Mouse (Mus musculus) myocyte (in vitro differentiated cells): Measurements from ENCODE around the gene Pigz. TPM values are rescaled to one million over a fixed set of nuclear protein-coding genes. Genes with fewer than 3 reads are reported as not detected.

Source experiments
- H3K27me3 ChIP-seq: one replicate; pipeline ENCODE4 v1.6.1; 2011; ENCODE audit not compliant: control insufficient read depth, insufficient read depth, insufficient read length
- H3K36me3 ChIP-seq: one replicate; pipeline ENCODE4 v1.6.1; 2011; ENCODE audit not compliant: control insufficient read depth, insufficient read depth
- H3K4me2 ChIP-seq: one replicate; pipeline ENCODE4 v1.6.1; 2011; ENCODE audit warnings: low read depth, control low read depth
- H3K4me3 ChIP-seq: one replicate; pipeline ENCODE4 v1.5.1; 2011; ENCODE audit warnings: mild to moderate bottlenecking, control low read depth, moderate library complexity
- H3K79me2 ChIP-seq: one replicate; pipeline ENCODE4 v1.6.1; 2011; ENCODE audit not compliant: control insufficient read depth, insufficient read depth
- H3ac ChIP-seq: one replicate; pipeline ENCODE4 v1.6.1; 2011; ENCODE audit not compliant: control insufficient read depth, insufficient read length
- CEBPB ChIP-seq: IDR thresholded peaks from 2 replicates; pipeline ENCODE4 v1.6.1; 2011; ENCODE audit warnings: mild to moderate bottlenecking, moderate library complexity; ENCODE audit not compliant: poor library complexity, insufficient read depth, severe bottlenecking
- E2F4 ChIP-seq: IDR thresholded peaks from one replicate; pipeline ENCODE4 v1.6.1; 2011; ENCODE audit warnings: mild to moderate bottlenecking, control low read depth, moderate library complexity; ENCODE audit not compliant: insufficient read depth
- MAX ChIP-seq: IDR thresholded peaks from one replicate; pipeline ENCODE4 v1.6.1; 2011; ENCODE audit warnings: low read depth, mild to moderate bottlenecking, control low read depth
- MYOD1 ChIP-seq, 3 experiments: IDR thresholded peaks; one replicate each; pipeline ENCODE4 v1.6.1; 2011; ENCODE audit warnings: control low read depth in 2 of 3, low read depth in 2 of 3, mild to moderate bottlenecking in 2 of 3, moderate library complexity in 1 of 3; ENCODE audit not compliant: insufficient read length in 2 of 3, control insufficient read depth in 1 of 3
- MYOG ChIP-seq, 3 experiments: IDR thresholded peaks; one replicate each; pipeline ENCODE4 v1.6.1; 2011; ENCODE audit warnings: control low read depth in 2 of 3, low read depth in 2 of 3, mild to moderate bottlenecking in 2 of 3; ENCODE audit not compliant: insufficient read length in 2 of 3, control insufficient read depth in 1 of 3, insufficient read depth in 1 of 3
- POLR2A ChIP-seq: IDR thresholded peaks from one replicate; pipeline ENCODE4 v1.6.1; 2011; ENCODE audit warnings: low read depth, mild to moderate bottlenecking, control low read depth, moderate library complexity; ENCODE audit not compliant: insufficient read length
- POLR2AphosphoS2 ChIP-seq: IDR thresholded peaks from one replicate; pipeline ENCODE4 v1.6.1; 2011; ENCODE audit warnings: low read depth, control low read depth; ENCODE audit not compliant: insufficient read length
- REST ChIP-seq: IDR thresholded peaks from one replicate; pipeline ENCODE4 v1.6.1; 2011; ENCODE audit warnings: mild to moderate bottlenecking, control low read depth, moderate library complexity; ENCODE audit not compliant: insufficient read depth, insufficient read length
- SRF ChIP-seq: IDR thresholded peaks from one replicate; pipeline ENCODE4 v1.6.1; 2011; ENCODE audit warnings: low read depth; ENCODE audit not compliant: control insufficient read depth, insufficient read length
- TCF12 ChIP-seq: IDR thresholded peaks from one replicate; pipeline ENCODE4 v1.6.1; 2011; ENCODE audit warnings: mild to moderate bottlenecking, control low read depth; ENCODE audit not compliant: poor library complexity, insufficient read depth, severe bottlenecking
- TCF3 ChIP-seq: IDR thresholded peaks from one replicate; pipeline ENCODE4 v1.6.1; 2011; ENCODE audit warnings: low read depth, control low read depth; ENCODE audit not compliant: insufficient read length
- USF1 ChIP-seq: IDR thresholded peaks from one replicate; pipeline ENCODE4 v1.6.1; 2011; ENCODE audit warnings: low read depth, mild to moderate bottlenecking, control low read depth, moderate library complexity
- polyA plus RNA-seq: library from polyadenylated mRNA; unstranded; fragments of >200 nt; fragmentation: generic; extraction: Trizol; gene quantifications from one replicate; pipeline ENCODE4 v1.2.1, GENCODE M21; 2012; ENCODE audit warnings: missing spikeins

Pigz gene
- polyA plus RNA-seq, 1 experiment, result 0.07 TPM

GRCm38 (mm10) chr16:31979501-31979900 is 45.9 kb downstream of the Pigz start:
- Histone ChIP-seq H3ac (no peak overlapping the region), H3K4me3 (no peak overlapping the region), H3K27me3 (no peaks in the 10 kb centered on the region), H3K4me2 (no peak overlapping the region), H3K79me2 (no peaks in the 10 kb centered on the region), H3K36me3 (peaks cover 11% of the 10 kb centered on the region)
- no peak for TF ChIP-seq MAX
- TF ChIP-seq TCF3, result no peak
- no peak for TF ChIP-seq MYOG (IDR thresholded peaks at IDR 0.05; ENCODE audit: control insufficient read depth in 1 of 3, insufficient read depth in 1 of 3, insufficient read length in 2 of 3, low read depth in 2 of 3)
- no peak for TF ChIP-seq SRF
- no peak for TF ChIP-seq MYOD1 (IDR thresholded peaks at IDR 0.05; ENCODE audit: control insufficient read depth in 1 of 3, insufficient read length in 2 of 3, low read depth in 2 of 3)
- no peak for TF ChIP-seq TCF12
- TF ChIP-seq CEBPB, result no peak

GRCm38 (mm10) chr16:31980946-31981345 is 47.3 kb downstream of the Pigz start:
- Histone ChIP-seq H3K4me3 (no peak overlapping the region), H3K27me3 (no peaks in the 10 kb centered on the region), H3ac (no peak overlapping the region), H3K36me3 (peaks cover 4% of the 10 kb centered on the region), H3K4me2 (no peak overlapping the region), H3K79me2 (no peaks in the 10 kb centered on the region)
- TF ChIP-seq E2F4 (no peak), REST (no peak), MYOD1 (IDR thresholded peaks at IDR 0.05; ENCODE audit: control insufficient read depth in 1 of 3, insufficient read length in 2 of 3, low read depth in 2 of 3) (no peak), TCF3 (no peak), MYOG (IDR thresholded peaks at IDR 0.05; ENCODE audit: control insufficient read depth in 1 of 3, insufficient read depth in 1 of 3, insufficient read length in 2 of 3, low read depth in 2 of 3) (no peak), USF1 (no peak)

GRCm38 (mm10) chr16:31992039-31992438 is 58.4 kb downstream of the Pigz start:
- H3K79me2 ChIP-seq, result peaks cover 36% of the 10 kb centered on the region
- no peak overlapping the region for H3ac ChIP-seq
- peaks cover 23% of the 10 kb centered on the region for H3K36me3 ChIP-seq
- H3K27me3 ChIP-seq, result no peaks in the 10 kb centered on the region
- no peak for TF ChIP-seq CEBPB
- no peak for TF ChIP-seq MAX
- no peak for TF ChIP-seq POLR2AphosphoS2
- H3K4me3 ChIP-seq, result no peak overlapping the region
- H3K4me2 ChIP-seq, result no peak overlapping the region

GRCm38 (mm10) chr16:31993195-31993594 is 59.5 kb downstream of the Pigz start:
- no peak for TF ChIP-seq E2F4
- no peaks in the 10 kb centered on the region for H3K27me3 ChIP-seq
- H3K4me2 ChIP-seq, result no peak overlapping the region
- H3K4me3 ChIP-seq, result no peak overlapping the region
- H3K36me3 ChIP-seq, result peaks cover 18% of the 10 kb centered on the region
- no peak overlapping the region for H3ac ChIP-seq
- H3K79me2 ChIP-seq, result peaks cover 48% of the 10 kb centered on the region

GRCm38 (mm10) chr16:31993946-31994345 is 60.3 kb downstream of the Pigz start:
- H3K36me3 ChIP-seq, result peaks cover 13% of the 10 kb centered on the region

More at GRCm38 (mm10) chr16:31993946-31994345, 60.3 kb downstream of the Pigz start:
- Histone ChIP-seq H3K27me3 (no peaks in the 10 kb centered on the region), H3K4me3 (no peak overlapping the region), H3K79me2 (peaks cover 54% of the 10 kb centered on the region), H3ac (no peak overlapping the region), H3K4me2 (no peak overlapping the region)
- TF ChIP-seq MYOD1 (IDR thresholded peaks at IDR 0.05; ENCODE audit: control insufficient read depth in 1 of 3, insufficient read length in 2 of 3, low read depth in 2 of 3) (no peak), TCF12 (no peak), POLR2AphosphoS2 (no peak), TCF3 (no peak), REST (no peak), USF1 (no peak), POLR2A (no peak), SRF (no peak), E2F4 (no peak), MYOG (IDR thresholded peaks at IDR 0.05; ENCODE audit: control insufficient read depth in 1 of 3, insufficient read depth in 1 of 3, insufficient read length in 2 of 3, low read depth in 2 of 3) (no peak), MAX (no peak), CEBPB (no peak)

Other genes with a start within 250 kb of the Pigz start
- not detected for gene Meltf, start 55.0 kb upstream of the Pigz start, polyA plus RNA-seq
- 66.6 TPM for gene 0610012G03Rik, start 14.6 kb downstream of the Pigz start, polyA plus RNA-seq
- gene Ncbp2, start 14.7 kb downstream of the Pigz start, polyA plus RNA-seq, result 19.9 TPM
- 8.0 TPM for gene Senp5, start 69.4 kb downstream of the Pigz start, polyA plus RNA-seq
- gene Pak2, start 145.5 kb downstream of the Pigz start, polyA plus RNA-seq, result 10.9 TPM
- gene Pigx, start 165.9 kb downstream of the Pigz start, polyA plus RNA-seq, result 19.4 TPM
- 6.6 TPM for gene Cep19, start 165.9 kb downstream of the Pigz start, polyA plus RNA-seq
- not detected for gene Nrros, start 231.7 kb downstream of the Pigz start, polyA plus RNA-seq
- gene Bex6, start 246.0 kb downstream of the Pigz start, polyA plus RNA-seq, result not detected